Mouse (Mus musculus) lung, embryonic 15.5 days (tissue): Measurements from ENCODE around the gene Sox5. TPM values are rescaled to one million over a fixed set of nuclear protein-coding genes. Genes with fewer than 3 reads are reported as not detected.

Source experiments
- ATAC-seq: fragments of 200-750 bp; cut with Nextera tagmentation; 2 replicates; pipeline ENCODE4 v1.8.0; 2017; ENCODE audit warnings: moderate number of reproducible peaks, borderline replicate concordance; ENCODE audit not compliant: low FRiP score, low TSS enrichment; ENCODE audit errors: extremely low read depth
- H3K27ac ChIP-seq: fragments of 300-500 bp; sonication (generic); 2 replicates; pipeline ENCODE4 v1.5.1; 2015; ENCODE audit warnings: moderate library complexity, mild to moderate bottlenecking, inconsistent platforms
- H3K27me3 ChIP-seq: fragments of 300-500 bp; sonication (generic); 2 replicates; pipeline ENCODE4 v1.6.1; 2015; ENCODE audit warnings: inconsistent platforms
- H3K36me3 ChIP-seq: fragments of 300-500 bp; sonication (generic); 2 replicates; pipeline ENCODE4 v1.6.1; 2015; ENCODE audit warnings: inconsistent platforms
- H3K4me1 ChIP-seq: fragments of 300-500 bp; sonication (generic); 2 replicates; pipeline ENCODE4 v1.6.1; 2015; ENCODE audit warnings: inconsistent platforms
- H3K4me2 ChIP-seq: fragments of 300-500 bp; sonication (generic); 2 replicates; pipeline ENCODE4 v1.6.1; 2015; ENCODE audit warnings: inconsistent platforms, mild to moderate bottlenecking, moderate library complexity
- H3K4me3 ChIP-seq: fragments of 300-500 bp; sonication (generic); 2 replicates; pipeline ENCODE4 v1.5.1; 2015; ENCODE audit warnings: mild to moderate bottlenecking, inconsistent platforms
- H3K9ac ChIP-seq: fragments of 300-500 bp; sonication (generic); 2 replicates; pipeline ENCODE4 v1.6.1; 2015; ENCODE audit warnings: inconsistent platforms
- H3K9me3 ChIP-seq: fragments of 300-500 bp; sonication (generic); 2 replicates; pipeline ENCODE4 v1.6.1; 2016; ENCODE audit warnings: inconsistent platforms
- WGBS: fragments of 180-500 bp; shearing (Covaris S2); methylation state at CpG from one replicate; pipeline ENCODE4 v1.1.7; 2015; 5-methylcytosine and 5-hydroxymethylcytosine counted together
- polyA plus RNA-seq: library from polyadenylated mRNA; unstranded; fragments of >200 nt; fragmentation: Nextera tagmentation; extraction: Ambion mirVana; gene quantifications from 2 replicates; pipeline ENCODE4 v1.2.1, GENCODE M21; 2015

The Sox5 gene
- polyA plus RNA-seq, 1 experiment from 2014 or later = 23.7 TPM

- Histone ChIP-seq H3K36me3 (no peaks in the 10 kb centered on the region), H3K27ac (no peak overlapping the region), H3K9ac (no peak overlapping the region)
Measured at GRCm38 (mm10) chr6:144010285-144010684, 771.5 kb downstream of the Sox5 start.

DNA sequence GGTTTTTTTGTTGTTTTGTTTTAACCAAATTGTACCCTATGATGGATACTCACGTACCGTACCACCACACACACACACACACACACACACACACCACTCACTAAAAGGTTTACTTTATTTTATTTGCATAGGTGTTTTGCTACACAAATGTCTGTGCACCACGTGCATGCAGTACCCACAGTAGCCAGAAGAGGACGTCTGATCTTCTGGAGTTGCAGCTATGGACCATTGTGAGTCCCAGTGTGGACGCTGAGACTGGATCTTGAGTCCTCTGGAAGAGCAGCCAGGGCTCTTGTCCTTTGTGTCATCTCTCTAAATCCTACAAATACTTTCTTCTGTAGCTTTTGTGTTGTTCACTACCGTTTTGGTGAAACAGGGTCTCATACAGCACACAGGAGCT is 776.6 kb downstream of the Sox5 start:
- 85% methylated on average over 6 of the region's 6 CpGs for WGBS

More at GRCm38 (mm10) chr6:144010285-144010684, 771.5 kb downstream of the Sox5 start:
- Histone ChIP-seq H3K4me1 (no peaks in the 10 kb centered on the region), H3K4me3 (no peak overlapping the region), H3K4me2 (no peak overlapping the region), H3K9me3 (no peaks in the 10 kb centered on the region; the same call in 1 of the 2 replicates), H3K27me3 (no peaks in the 10 kb centered on the region)
- no peak for ATAC-seq

GRCm38 (mm10) chr6:143998201-143998600 is 783.6 kb downstream of the Sox5 start:
- no peaks in the 10 kb centered on the region for H3K9me3 ChIP-seq
- no peaks in the 10 kb centered on the region for H3K4me1 ChIP-seq
- no peaks in the 10 kb centered on the region for H3K27me3 ChIP-seq
- no peaks in the 10 kb centered on the region for H3K36me3 ChIP-seq
- no peak overlapping the region for H3K4me3 ChIP-seq
- H3K9ac ChIP-seq = no peak overlapping the region
- no peak overlapping the region for H3K27ac ChIP-seq
- 67% methylated on average over 13 of the region's 13 CpGs for WGBS
- no peak for ATAC-seq
- H3K4me2 ChIP-seq = no peak overlapping the region

More for the DNA sequence above, 776.6 kb downstream of the Sox5 start:
- ATAC-seq = no peak
- Histone ChIP-seq H3K4me1 (no peaks in the 10 kb centered on the region), H3K27me3 (no peaks in the 10 kb centered on the region), H3K9ac (no peak overlapping the region), H3K9me3 (no peaks in the 10 kb centered on the region; the same call in 1 of the 2 replicates), H3K4me3 (no peak overlapping the region), H3K27ac (no peak overlapping the region), H3K4me2 (no peak overlapping the region), H3K36me3 (no peaks in the 10 kb centered on the region)

DNA sequence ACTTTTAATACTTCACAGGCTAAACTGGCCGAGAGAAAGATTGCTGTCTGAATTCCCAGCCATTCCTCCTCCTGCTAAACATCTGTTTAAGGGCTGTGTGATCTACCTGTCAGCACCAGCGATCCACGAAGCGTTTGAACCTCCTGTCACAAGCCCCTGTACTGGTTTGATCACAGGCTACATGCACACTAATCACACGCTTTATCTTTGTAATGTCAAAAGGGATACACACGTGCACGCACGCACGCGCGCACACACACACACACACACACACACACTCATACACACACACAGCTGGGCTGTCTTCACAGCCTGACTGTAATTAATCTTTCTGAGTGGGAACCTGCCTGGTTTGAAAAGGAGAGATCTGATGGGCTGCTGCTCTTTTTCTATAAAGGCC is 784.2 kb downstream of the Sox5 start:
- ATAC-seq = no peak
- Histone ChIP-seq H3K4me3 (no peak overlapping the region), H3K27ac (no peak overlapping the region), H3K4me1 (no peaks in the 10 kb centered on the region), H3K9ac (no peak overlapping the region), H3K4me2 (no peak overlapping the region), H3K36me3 (no peaks in the 10 kb centered on the region), H3K27me3 (no peaks in the 10 kb centered on the region), H3K9me3 (no peaks in the 10 kb centered on the region)
- 55% methylated on average over 11 of the region's 11 CpGs for WGBS

DNA sequence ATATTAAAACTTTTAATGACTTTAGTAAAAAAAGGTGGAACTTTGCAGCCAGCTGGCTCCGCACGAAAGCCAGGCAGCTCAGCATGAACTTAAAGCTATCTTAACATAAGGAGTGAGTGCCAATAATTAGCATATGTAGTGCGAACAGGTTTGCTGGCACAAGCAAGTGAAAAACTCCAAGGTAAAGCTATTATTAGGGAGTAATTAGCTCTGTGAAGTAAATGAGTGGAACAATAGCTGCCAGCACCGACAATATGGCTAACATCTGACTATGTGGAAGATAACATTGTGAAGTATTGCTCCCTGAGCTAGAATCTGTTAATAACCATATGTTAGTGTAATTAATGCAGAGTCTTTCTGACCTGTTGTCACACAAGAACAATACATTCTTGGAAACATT is 786.7 kb downstream of the Sox5 start:
- Histone ChIP-seq H3K9ac (no peak overlapping the region), H3K4me2 (no peak overlapping the region), H3K4me3 (no peak overlapping the region), H3K27me3 (no peaks in the 10 kb centered on the region), H3K4me1 (no peaks in the 10 kb centered on the region), H3K9me3 (no peaks in the 10 kb centered on the region), H3K27ac (no peak overlapping the region), H3K36me3 (no peaks in the 10 kb centered on the region)
- 74% methylated on average over 4 of the region's 4 CpGs for WGBS
- no peak for ATAC-seq

DNA sequence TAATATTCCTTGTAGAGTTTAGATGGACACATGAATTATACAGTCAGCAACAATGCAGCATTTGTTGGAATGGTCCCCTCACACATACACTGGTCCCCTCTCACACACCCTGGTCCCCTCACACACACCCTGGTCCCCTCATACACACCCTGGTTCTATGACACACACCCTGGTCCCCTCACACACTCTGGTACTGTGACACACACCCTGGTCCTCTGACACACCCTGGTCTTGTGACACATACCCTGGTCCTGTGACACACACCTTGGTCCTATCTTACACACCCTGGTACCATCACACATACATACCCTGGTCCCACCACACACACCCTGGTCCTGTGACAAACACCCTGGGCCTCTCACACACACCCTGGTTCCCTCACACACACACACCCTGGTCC is 794.2 kb downstream of the Sox5 start:
- peak; percentile 27; the same call in 1 of the 2 replicates for ATAC-seq
- no peak overlapping the region for H3K9ac ChIP-seq

GRCm38 (mm10) chr6:143980131-143980530 is 801.6 kb downstream of the Sox5 start:
- 92% methylated on average over 8 of the region's 8 CpGs for WGBS
- Histone ChIP-seq H3K4me2 (no peak overlapping the region), H3K9me3 (no peaks in the 10 kb centered on the region), H3K4me1 (no peaks in the 10 kb centered on the region), H3K36me3 (no peaks in the 10 kb centered on the region), H3K27me3 (no peaks in the 10 kb centered on the region), H3K4me3 (no peak overlapping the region), H3K27ac (no peak overlapping the region), H3K9ac (no peak overlapping the region)
- ATAC-seq = no peak

More for the DNA sequence above, 794.2 kb downstream of the Sox5 start:
- Histone ChIP-seq H3K27me3 (no peaks in the 10 kb centered on the region), H3K9me3 (no peaks in the 10 kb centered on the region), H3K36me3 (no peaks in the 10 kb centered on the region), H3K4me1 (no peaks in the 10 kb centered on the region), H3K4me2 (no peak overlapping the region), H3K27ac (no peak overlapping the region), H3K4me3 (no peak overlapping the region)

- no peak overlapping the region for H3K27ac ChIP-seq
- no peak overlapping the region for H3K4me2 ChIP-seq
- 70% methylated on average over 9 of the region's 9 CpGs for WGBS
- ATAC-seq = no peak
- no peaks in the 10 kb centered on the region for H3K27me3 ChIP-seq
- H3K9ac ChIP-seq = no peak overlapping the region
- H3K4me1 ChIP-seq = 0 out of 2 replicates have a peak, but pooled peaks cover 3% of the 10 kb centered on the region
- H3K4me3 ChIP-seq = no peak overlapping the region
- no peaks in the 10 kb centered on the region for H3K9me3 ChIP-seq
- no peaks in the 10 kb centered on the region for H3K36me3 ChIP-seq
Measured at GRCm38 (mm10) chr6:143967724-143968400, 813.9 kb downstream of the Sox5 start.

DNA sequence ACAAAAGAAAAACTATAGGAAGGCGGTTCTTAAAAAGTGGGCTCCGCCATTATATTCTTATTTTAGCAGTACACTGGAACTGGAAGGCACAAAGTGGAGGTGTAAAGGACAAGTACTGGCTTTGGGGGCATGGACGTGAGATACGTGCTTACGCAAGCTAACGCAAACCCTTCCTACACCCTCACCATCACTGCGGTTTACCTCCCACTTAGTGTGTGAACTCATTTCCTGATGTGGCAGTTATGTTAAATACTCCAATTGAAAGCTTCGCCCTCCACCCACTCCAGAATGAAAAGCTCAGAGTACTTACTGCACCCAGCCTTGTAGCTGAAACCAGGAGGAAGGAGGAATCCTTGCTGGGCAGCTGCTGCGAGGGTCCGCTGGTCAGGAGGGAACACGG is 821.3 kb downstream of the Sox5 start:
- H3K4me2 ChIP-seq = no peak overlapping the region
- no peak overlapping the region for H3K4me3 ChIP-seq
- no peak for ATAC-seq
- H3K27ac ChIP-seq = no peak overlapping the region
- 0 out of 2 replicates have a peak, but pooled peaks cover 3% of the 10 kb centered on the region for H3K4me1 ChIP-seq
- no peaks in the 10 kb centered on the region for H3K9me3 ChIP-seq
- H3K27me3 ChIP-seq = no peaks in the 10 kb centered on the region
- H3K36me3 ChIP-seq = no peaks in the 10 kb centered on the region
- 95% methylated on average over 11 of the region's 11 CpGs for WGBS
- H3K9ac ChIP-seq = no peak overlapping the region

DNA sequence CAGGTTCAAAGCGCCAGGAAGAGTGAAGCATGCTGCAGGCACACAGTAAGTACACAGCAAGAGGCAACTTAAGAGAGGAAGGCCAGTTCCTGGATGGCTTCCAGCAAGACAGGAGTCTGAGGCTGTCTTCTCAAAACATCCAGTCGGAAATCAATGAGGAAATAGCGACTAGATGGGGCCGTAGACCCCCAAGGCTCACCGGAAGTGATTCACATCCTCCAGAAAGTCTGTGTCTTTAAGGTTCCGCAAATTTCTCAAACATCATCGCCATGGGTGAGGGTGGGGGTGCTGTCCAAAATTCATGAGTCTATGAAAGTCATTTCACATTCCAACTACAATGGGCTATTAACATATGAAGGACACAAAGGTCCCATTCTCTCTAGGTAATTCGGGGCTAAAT is 821.7 kb downstream of the Sox5 start:
- no peak overlapping the region for H3K4me3 ChIP-seq
- H3K4me2 ChIP-seq = no peak overlapping the region
- no peaks in the 10 kb centered on the region for H3K27me3 ChIP-seq
- 84% methylated on average over 8 of the region's 8 CpGs for WGBS
- H3K9me3 ChIP-seq = no peaks in the 10 kb centered on the region
- no peak overlapping the region for H3K27ac ChIP-seq
- no peaks in the 10 kb centered on the region for H3K36me3 ChIP-seq
- H3K4me1 ChIP-seq = 0 out of 2 replicates have a peak, but pooled peaks cover 3% of the 10 kb centered on the region
- no peak overlapping the region for H3K9ac ChIP-seq
- no peak for ATAC-seq

- Histone ChIP-seq H3K9me3 (no peaks in the 10 kb centered on the region), H3K27me3 (no peaks in the 10 kb centered on the region), H3K4me3 (no peak overlapping the region), H3K27ac (no peak overlapping the region), H3K36me3 (no peaks in the 10 kb centered on the region), H3K4me1 (0 out of 2 replicates have a peak, but pooled peaks cover 3% of the 10 kb centered on the region), H3K4me2 (no peak overlapping the region), H3K9ac (no peak overlapping the region)
- no peak for ATAC-seq
- WGBS = 66% methylated on average over 7 of the region's 7 CpGs
Measured at GRCm38 (mm10) chr6:143958372-143958771, 823.4 kb downstream of the Sox5 start.

DNA sequence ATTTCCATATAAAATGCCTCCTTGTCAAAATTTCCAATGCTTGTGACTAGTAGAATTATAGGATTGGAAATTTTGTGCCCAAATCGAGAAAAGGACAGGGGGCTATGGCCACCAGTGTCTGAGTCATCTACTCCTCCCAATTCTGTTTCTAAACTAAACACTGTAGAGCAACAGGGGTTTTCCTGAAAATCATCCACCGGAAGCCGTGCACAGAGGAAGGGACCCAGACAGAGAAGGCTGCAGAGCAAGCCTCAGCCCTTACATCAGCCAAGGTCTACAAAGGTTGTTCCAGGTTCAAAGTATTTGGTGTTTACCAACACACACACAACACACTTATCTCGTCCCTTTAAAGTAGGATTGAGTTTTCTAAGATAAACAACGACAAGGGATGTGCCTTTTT is 824.7 kb downstream of the Sox5 start:
- Histone ChIP-seq H3K4me3 (no peak overlapping the region), H3K9me3 (no peaks in the 10 kb centered on the region), H3K9ac (no peak overlapping the region), H3K27me3 (no peaks in the 10 kb centered on the region), H3K4me1 (0 out of 2 replicates have a peak, but pooled peaks cover 3% of the 10 kb centered on the region), H3K36me3 (no peaks in the 10 kb centered on the region), H3K4me2 (no peak overlapping the region), H3K27ac (no peak overlapping the region)
- whole genome bisulfite sequencing = 50% methylated on average over 5 of the region's 5 CpGs
- no peak for ATAC-seq
